Mouse (Mus musculus) R1 (cell line): Measurements from ENCODE around the gene Atg7.
"Not testable (repeated sequence)": the region's sequence is repeated elsewhere in the genome, so short reads cannot be mapped to it uniquely, and the experiment has no call there.

ENCODE experiments used
- DNase-seq: peaks from one replicate; pipeline ENCODE4 v3.0.0-alpha.2; 2018; ENCODE audit warnings: low read depth, low spot score

The Atg7 gene

GRCm38 (mm10) chr6:114642601-114643528 lies at the start of gene Atg7:
Atg7 (plus strand) TSS chr6:114643097.
- peak; percentile 91 for DNase-seq

GRCm38 (mm10) chr6:114614076-114614475 lies 28.8 kb upstream of the Atg7 start:
- DNase-seq: not testable (repeated sequence)

- DNase-seq: not testable (repeated sequence)
Measured at GRCm38 (mm10) chr6:114633886-114634285, 9.0 kb upstream of the Atg7 start.

DNA sequence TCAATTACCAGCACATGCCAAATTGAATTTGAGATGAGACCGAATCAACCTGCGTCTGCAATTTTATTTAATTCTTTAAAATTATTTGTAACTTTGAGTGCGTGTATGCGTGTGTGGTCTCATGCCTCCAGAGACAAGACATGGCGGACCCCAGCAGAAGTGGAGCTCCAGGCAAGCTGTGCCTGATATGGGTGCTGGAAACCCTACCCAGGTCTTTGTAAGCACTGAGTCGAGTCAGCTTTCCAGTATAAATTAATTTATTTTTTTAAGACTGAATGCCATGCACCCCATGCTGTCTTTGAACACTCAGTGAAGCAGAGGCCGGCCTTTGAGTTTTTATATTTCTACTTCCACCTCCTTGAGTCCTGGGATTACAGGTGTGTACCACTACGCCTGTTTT lies 819 bp downstream of the Atg7 start:
- DNase-seq: peak; percentile 4

DNA sequence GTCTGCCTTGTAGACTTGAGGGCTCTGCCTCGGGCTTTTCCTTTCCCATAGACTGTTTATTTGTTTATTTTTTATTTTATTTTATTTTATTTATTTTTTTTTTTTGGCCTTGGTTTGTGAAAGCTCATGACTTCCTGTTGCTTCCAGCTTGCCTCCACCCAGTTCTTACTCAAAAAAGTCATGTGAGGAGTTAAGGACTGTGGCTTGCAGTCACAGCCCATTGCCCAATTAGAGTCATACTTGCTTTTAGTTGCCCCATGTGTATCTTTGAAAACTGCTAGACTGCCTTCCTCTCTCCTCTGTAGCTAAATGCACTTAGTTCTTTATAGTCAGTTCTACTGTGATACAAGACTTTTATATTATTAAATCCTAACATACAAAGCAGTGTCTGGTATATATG lies 1.6 kb downstream of the Atg7 start:
- DNase-seq: no peak

DNA sequence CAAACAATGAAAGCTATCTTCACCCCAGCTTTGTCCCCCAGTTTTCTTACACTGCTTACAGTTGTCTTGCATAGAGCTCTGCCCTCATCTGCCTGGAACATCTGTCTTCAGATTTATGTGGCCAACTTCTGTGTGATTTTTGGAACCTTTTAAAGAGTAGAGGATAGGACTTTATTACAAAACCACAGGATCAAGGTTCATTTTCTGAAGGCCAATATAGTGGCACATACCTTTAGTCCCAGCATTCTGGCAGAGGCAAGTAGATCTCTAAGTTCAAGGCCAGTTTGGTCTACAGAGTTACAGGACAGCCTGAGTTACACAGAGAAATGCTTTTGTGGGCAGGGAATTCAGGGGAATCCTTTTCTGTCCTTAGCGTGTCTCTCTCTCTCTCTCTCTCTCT lies 3.3 kb downstream of the Atg7 start:
- no peak for DNase-seq

- DNase-seq: no peak
Measured at GRCm38 (mm10) chr6:114647011-114647410, 4.1 kb downstream of the Atg7 start.

DNA sequence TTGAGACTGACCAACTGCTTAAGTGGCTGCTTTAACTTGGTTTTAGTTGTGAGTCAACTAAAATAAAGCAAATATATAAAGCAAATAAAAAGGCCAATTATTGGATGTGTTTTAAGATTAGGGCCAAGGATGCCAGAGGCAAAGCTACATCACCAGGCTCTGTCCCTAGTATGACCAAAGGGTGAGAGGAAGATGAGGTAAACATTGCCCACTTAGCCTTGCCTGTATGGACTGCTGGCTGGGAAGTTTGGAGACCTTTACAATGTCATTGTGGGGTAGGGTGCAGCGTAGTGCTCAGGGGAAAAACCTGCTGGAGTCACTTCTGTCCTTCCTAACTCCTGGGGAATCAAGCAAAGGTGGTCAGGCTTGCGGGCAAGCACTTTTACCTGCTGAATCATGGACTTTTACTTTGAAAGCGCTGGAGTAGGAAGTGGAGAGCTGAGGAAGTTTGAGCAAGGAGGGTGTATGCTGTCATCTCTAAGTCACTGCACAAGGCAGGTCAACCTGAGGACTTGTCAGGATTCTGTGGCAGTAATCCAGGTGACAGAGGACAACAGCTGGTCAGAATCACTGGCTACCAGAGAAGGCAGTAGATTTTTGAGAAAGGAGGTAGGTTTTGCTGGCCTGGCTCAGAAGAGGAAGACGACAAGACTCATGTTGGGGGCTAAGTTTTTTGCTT lies 5.6 kb downstream of the Atg7 start:
- DNase-seq: no peak

DNA sequence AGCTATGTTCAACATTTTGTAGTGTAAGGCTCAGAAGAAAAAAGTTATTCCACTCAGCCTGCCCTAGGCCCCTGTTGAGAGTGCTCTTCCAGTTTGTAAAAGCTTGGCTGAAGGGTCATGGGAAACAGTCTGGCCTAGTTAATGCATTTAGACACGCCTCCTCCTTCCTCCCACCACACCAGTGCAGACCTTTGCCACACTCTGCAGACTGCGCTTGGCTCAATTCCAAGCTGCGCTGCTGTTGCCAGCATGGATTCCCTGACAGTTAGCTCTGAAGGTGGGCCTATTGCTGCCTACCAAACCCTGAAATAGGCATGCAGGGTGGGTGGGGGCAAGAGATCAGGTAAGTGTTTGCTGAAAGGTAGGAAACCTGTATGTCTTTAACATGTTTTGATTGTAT lies 9.3 kb downstream of the Atg7 start:
- DNase-seq: no peak

- no peak for DNase-seq
Measured at GRCm38 (mm10) chr6:114656826-114657600, 14.1 kb downstream of the Atg7 start.

DNA sequence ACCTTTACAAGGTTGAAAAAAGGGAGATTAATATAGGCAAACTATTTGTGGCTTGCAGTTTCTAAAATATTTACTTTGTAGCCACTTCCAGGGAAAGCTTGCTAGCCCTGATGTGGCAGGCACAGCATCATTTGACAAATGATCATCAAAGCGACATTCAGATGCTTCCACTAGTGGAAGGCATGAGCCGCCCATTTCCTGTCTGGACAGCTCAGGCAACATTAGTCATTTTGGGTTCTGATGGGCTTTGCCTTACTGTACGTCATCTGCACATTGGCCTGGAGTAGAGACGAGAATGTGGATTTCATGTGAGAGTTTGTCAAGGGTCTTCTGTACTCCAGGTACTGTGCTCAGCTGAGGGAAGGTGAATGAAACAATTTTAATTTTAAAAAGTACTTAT lies 14.9 kb downstream of the Atg7 start:
- no peak for DNase-seq

GRCm38 (mm10) chr6:114659278-114659991 lies 16.5 kb downstream of the Atg7 start:
- no peak for DNase-seq

GRCm38 (mm10) chr6:114659992-114660800 lies 17.3 kb downstream of the Atg7 start:
- DNase-seq: peak; percentile 19

DNA sequence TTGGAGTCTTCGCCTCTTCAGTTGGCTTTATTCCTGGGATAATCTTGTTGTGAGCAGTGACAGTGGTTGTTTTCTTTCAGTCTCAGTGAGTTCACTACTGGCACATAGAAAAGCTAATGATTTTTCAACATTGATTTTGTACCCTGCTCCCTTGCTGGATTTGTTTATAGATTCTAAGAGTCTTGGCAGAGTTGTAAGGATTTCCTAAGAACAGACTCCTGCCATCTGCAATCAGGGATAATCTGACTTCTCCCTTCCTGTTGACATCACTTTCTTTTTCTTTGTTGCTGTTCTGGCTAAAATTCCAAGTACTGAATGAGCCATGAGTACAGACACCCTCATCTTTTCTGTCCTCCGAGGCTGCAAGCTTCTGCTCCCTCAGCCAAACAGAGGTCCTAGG lies 20.8 kb downstream of the Atg7 start:
- DNase-seq: no peak

DNA sequence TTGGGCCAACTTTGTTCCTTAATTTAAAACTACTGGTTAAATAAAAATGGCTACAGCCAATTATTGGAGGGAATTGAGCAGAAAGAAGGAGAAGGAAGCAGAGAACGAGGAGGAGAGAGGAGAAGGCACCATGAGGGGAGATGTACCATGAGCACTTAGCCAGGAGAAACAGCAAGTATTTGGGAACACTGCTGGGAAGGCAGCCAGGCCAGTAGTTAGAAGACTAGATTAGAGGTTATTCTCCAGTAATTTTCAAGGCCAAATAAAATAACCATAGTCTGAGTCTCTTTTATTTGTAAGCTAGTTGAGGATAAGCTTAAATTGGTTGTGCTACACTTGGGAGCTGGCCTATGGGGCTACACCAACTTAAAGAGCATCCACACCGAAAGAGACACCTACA lies 21.8 kb downstream of the Atg7 start:
- DNase-seq: no peak

- no peak for DNase-seq
Measured at GRCm38 (mm10) chr6:114667518-114667917, 24.6 kb downstream of the Atg7 start.

- DNase-seq: peak; percentile 79
Measured at GRCm38 (mm10) chr6:114674771-114675170, 31.9 kb downstream of the Atg7 start.

DNA sequence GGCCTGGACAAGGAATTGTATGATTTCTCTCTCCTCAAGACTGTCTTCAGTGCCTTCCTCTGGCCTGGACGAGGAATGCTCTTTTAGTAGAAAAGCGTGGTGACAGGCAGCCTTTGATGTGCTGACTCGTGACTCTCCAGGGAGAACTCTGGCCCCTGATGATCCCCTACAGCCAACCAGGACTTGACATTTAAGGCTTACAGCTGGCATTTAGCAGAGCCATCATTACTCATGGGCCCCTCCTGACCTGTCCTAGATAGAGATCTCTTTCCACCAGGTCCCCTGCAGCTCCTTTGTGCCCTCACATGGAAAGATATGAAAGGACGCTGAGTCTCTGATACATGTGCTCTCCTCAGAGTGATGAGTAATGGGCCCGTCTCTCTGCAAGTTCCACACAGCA lies 33.2 kb downstream of the Atg7 start:
- DNase-seq: no peak

DNA sequence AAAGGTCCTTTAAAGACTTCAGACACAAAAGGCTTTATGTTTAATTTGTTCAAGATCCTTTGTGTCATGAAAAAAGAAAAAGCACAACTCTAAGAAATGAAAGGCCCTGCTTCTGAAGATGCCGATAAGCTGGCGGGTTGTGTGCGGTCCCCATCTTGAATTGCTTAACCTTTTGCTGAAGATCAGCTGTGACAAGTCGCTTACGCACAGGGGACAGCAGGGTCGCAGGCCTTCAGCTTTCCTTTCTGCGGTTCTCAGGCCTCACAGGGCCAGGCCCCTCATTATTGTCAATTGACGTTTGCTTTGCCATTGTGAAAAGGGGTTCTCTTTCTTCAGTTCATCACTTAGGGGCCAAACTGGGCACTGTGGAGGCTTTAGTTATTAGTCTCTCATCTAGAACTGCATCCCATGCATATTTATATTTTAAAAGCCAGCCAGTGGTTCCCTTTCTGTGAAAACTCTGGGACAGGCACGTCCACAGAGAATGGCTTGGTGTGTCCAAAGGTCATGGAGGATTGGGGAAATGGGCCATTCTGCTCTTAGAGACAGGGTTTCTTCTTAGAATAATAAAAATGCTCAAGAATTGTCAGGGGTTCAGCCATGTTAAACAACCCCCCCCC lies 39.3 kb downstream of the Atg7 start:
- no peak for DNase-seq

DNA sequence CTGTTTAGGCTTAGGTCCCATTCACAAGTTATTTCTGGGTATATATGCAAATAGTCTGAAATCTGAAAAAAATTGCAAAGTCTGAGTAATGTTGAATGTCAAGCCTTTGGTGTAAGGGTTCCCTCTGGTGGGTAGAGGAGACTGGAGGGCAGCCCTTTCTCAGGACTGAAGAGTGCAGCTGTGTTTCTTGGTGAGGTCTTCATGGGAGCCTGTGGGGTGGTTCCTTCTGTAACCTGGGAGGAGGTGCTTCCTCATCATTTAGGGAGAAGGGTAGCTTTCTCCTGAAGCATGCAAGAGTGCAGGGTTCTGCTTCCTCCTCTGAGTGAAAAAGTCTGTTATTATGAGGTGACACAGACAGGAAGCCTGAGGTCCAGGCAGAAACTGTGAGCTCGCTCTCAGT lies 40.8 kb downstream of the Atg7 start:
- no peak for DNase-seq
